Mouse (Mus musculus): ENCODE measurements around the gene Lman2l. TPM values are rescaled to one million over a fixed set of nuclear protein-coding genes. Genes with fewer than 3 reads are reported as not detected.

Gene Lman2l
- total RNA-seq, 1 experiment from 2014 or later = 6.2 TPM

DNA sequence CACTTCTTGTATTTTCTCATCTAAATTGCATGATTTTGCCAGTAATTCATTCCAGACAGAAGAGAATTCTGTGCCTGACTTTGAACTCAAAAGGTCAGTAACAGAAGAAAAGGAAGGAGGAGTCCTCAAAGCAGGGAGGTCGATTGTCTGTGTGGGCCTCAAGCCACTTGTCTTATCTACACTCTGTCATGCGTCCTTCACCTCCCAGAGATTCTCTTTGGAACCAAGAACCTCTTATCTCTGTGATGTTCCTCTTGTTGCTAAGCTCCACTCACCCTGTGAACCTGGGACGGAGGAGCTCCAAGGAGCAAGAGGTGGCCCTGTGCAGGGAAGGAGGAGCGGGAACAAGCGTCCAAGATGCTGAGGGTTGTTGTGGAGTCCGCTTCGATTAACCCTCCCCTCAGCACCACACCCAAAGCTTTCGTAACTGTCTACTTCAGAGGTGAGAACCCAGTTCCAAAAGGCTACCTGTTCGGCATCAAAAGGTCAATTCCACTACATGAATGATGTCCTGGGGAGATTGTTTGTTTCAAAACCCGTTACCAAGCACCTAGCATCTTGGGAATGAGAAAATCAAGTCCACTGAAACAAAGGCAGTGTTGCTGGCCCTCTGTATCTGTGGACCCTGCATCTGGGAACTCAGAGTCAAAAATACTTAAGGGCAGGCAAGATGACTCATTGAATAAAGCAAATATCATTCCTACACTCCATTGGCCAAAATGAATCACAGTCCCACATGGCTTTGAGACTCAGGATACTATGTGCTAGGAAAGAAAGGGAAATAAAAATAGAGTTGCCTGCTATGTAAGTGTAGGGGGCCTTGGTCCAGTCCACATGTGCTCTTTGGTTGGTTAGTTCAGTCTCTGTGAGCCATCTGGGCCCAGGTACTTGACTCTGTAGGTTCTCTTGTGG lies 72.9 kb downstream of the Lman2l start, which contains the start of gene Fer1l5:
Gene Fer1l5 (plus strand): TSS at position 358 of the 912 bp plus-strand sequence.
- ATAC-seq (replicated peaks; ENCODE audit: low read depth, poor library complexity, severe bottlenecking) = no peak

DNA sequence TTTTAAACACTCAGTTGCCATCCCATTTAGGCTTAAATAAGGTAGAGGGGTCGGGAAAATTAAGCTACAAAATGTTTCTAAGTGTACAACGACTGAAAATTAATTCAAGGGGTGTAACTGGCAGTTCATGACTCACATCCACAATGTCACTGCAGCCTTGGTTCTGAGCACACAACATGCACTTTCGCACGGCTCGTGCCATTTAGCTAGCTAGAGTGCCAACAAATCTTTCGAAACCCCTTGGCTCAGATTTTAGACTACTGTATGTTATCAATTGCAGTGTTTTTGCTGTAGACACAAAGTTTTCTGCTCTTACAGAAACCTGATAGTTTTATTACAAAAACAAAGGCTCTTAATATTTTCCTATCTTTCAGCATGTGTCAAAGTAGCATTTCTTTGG lies 74.2 kb downstream of the Lman2l start:
- no peak for ATAC-seq (replicated peaks; ENCODE audit: low read depth, poor library complexity, severe bottlenecking)

Other genes starting within 250 kb of the Lman2l start
- gene Uggt1, start 200.6 kb downstream of the Lman2l start, total RNA-seq (2017) = 73.2 and 82.4 TPM in 2 replicates
- gene Neurl3, start 170.6 kb downstream of the Lman2l start, total RNA-seq (2017) = 20.1 and 22.6 TPM in 2 replicates
- 14.2 and 23.1 TPM in 2 replicates for gene Arid5a, start 137.5 kb downstream of the Lman2l start, total RNA-seq (2017)
- 25.7 and 47.6 TPM in 2 replicates for gene Kansl3, start 76.1 kb downstream of the Lman2l start, total RNA-seq (2017)
- not detected in 2 replicates for gene Fer1l5, start 73.0 kb downstream of the Lman2l start, total RNA-seq (2017)
- 6.5 and 6.6 TPM in 2 replicates for gene Cnnm4, start 26.3 kb upstream of the Lman2l start, total RNA-seq (2017)
- gene Cnnm3, start 66.6 kb upstream of the Lman2l start, total RNA-seq (2017) = 5.5 and 15.5 TPM in 2 replicates
- gene Ankrd23, start 91.6 kb upstream of the Lman2l start, total RNA-seq (2017) = 4.9 and 9.1 TPM in 2 replicates
- not detected in 2 replicates for gene Gm42417, start 94.2 kb upstream of the Lman2l start, total RNA-seq (2017)
- gene Ankrd39, start 102.2 kb upstream of the Lman2l start, total RNA-seq (2017) = 1.1 and 9.0 TPM in 2 replicates
- gene Sema4c, start 113.1 kb upstream of the Lman2l start, total RNA-seq (2017) = 2.4 and 2.6 TPM in 2 replicates
- gene Fam178b, start 237.9 kb upstream of the Lman2l start, total RNA-seq (2017) = 0.87 TPM in 1 of 2 replicates, not detected in the other
- 326 and 756 TPM in 2 replicates for gene Cox5b, start 246.2 kb upstream of the Lman2l start, total RNA-seq (2017)